Mouse (Mus musculus): ENCODE results near the gene Setdb1.
"Not testable (repeated sequence)": the region's sequence is repeated elsewhere in the genome, so short reads cannot be mapped to it uniquely, and the experiment has no call there.

The Setdb1 gene

GRCm38 (mm10) chr3:95356701-95357449 is at the start of gene Setdb1:
Gene Setdb1, minus strand, starts transcription at chr3:95357202.
- DNase-seq (ENCODE audit: low spot score) = peak; percentile 98

GRCm38 (mm10) chr3:95402741-95403140 is 45.7 kb upstream of the Setdb1 start, which contains the start of gene 4930558C23Rik:
Gene 4930558C23Rik, minus strand, starts transcription at chr3:95402841.
- DNase-seq (ENCODE audit: low spot score) = no peak

- DNase-seq (ENCODE audit: low spot score) = no peak
Measured at GRCm38 (mm10) chr3:95394385-95394784, 37.4 kb upstream of the Setdb1 start.

GRCm38 (mm10) chr3:95385401-95386075 is 28.5 kb upstream of the Setdb1 start:
- DNase-seq (ENCODE audit: low spot score) = no peak

- no peak for DNase-seq (ENCODE audit: low spot score)
Measured at GRCm38 (mm10) chr3:95373208-95373607, 16.2 kb upstream of the Setdb1 start.

DNA sequence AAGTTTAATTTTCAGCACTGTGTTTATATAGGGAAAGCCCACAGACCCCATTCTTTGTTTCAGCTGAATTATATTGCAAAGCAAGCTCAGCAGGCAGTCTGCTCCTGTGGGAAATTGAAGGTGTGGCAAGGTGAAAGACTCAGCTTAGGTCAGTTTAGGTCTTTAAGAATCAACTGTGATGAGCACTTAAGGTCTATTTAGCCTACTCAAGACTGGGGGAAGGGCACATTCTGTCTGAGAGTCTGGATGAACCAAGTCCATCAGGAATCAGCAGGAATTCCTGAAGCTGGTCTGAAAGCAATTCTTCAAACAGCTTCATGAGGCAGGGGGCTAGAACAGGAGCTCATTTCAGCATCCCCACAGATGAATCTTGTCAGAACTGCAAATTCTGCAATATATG is 13.1 kb upstream of the Setdb1 start:
- DNase-seq (ENCODE audit: low spot score) = no peak

DNA sequence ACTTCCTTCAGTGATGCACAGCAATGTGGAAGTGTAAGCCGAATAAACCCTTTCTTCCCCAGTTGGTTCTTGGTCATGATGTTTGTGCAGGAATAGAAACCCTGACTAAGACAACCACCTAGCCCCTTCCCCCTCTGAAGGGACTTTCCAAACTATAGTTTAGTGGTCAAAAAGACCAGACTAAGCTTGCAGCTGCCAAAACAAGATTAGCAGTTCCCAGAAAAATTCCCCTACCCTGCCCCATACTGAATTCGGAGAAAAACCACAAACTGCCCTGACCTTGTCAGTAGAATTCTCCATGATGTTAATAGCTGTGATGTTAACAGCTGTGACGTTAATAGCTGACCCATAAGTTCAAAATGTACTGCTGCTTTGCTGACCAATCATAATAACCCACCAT is 3.3 kb upstream of the Setdb1 start:
- DNase-seq (ENCODE audit: low spot score) = not testable (repeated sequence)

DNA sequence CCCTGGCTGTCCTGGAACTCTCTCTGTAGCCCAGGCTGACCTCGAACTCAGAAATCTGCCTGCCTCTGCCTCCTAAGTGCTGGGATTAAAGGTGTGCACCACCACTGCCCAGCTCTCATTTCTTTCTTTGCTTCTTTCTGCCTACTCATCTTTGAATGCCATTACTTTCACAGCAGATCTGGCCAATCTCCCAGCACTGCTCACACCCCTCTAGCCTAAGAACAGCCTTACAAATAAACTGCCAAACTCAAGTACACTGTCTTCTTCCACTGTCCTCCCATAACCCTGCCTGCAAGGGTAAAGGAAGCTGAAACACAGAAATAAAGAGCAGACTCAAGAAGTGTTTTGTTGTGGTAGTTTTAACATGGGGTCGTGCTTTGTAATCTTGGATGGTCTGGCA is 744 bp upstream of the Setdb1 start:
- DNase-seq (ENCODE audit: low spot score) = no peak

DNA sequence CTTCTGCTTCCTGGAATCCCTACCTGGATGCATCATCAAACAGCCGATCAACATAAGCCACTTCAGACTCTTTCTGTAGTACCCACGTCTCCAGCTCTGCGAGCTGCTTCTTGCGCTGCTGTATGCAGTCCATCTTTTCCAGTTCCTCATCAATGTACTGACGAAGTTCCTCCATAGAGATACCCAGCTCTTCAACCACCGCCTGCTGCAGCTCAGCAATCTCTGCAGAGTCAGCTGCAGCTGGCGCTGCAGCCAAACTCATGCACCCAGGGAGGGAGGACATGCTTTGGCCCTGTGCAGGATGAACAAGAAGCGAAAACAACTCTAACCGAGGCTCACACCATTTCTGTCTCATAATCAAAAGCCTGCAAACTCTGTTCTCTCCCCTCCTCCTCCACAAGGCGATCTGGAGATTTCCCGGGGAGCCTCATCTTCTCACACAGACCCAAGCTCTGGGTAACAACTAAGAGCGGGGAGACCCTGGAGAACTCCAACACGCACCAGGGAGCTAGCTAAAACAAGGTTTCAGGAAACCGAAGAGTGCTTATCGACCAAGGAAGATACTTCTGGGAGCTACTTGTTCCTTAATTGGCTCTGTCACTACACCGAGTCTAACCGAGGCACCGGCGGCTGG is 974 bp downstream of the Setdb1 start:
- DNase-seq (ENCODE audit: low spot score) = not testable (repeated sequence)

DNA sequence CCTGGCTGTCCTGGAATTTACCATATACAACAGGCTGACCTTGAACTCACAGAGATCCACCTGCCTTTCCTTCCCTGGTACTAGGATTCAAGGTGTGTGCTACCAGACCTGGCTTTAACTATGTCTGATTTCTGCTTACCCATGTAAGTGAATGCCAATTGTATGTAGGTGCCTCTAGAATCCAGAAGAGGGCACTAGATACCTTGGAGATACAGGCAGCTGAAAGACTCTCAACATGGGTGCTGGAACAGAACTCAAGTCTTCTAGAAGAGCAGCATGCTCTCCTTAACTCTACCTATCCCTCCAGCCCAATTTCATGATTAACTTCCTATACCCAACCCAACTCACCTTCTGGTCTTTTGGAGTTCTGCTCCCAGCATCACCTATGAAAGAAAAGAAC is 7.5 kb downstream of the Setdb1 start:
- no peak for DNase-seq (ENCODE audit: low spot score)

- DNase-seq (ENCODE audit: low spot score) = not testable (repeated sequence)
Measured at GRCm38 (mm10) chr3:95348343-95348742, 8.7 kb downstream of the Setdb1 start.

- DNase-seq (ENCODE audit: low spot score) = no peak
Measured at GRCm38 (mm10) chr3:95346454-95346853, 10.5 kb downstream of the Setdb1 start.

GRCm38 (mm10) chr3:95343356-95344000 is 13.5 kb downstream of the Setdb1 start:
- not testable (repeated sequence) for DNase-seq (ENCODE audit: low spot score)

- DNase-seq (ENCODE audit: low spot score) = no peak
Measured at GRCm38 (mm10) chr3:95338251-95338650, 18.8 kb downstream of the Setdb1 start.

- DNase-seq (ENCODE audit: low spot score) = no peak
Measured at GRCm38 (mm10) chr3:95337345-95337744, 19.7 kb downstream of the Setdb1 start.

- DNase-seq (ENCODE audit: low spot score) = no peak
Measured at GRCm38 (mm10) chr3:95331528-95331927, 25.5 kb downstream of the Setdb1 start.

- no peak for DNase-seq (ENCODE audit: low spot score)
Measured at GRCm38 (mm10) chr3:95328803-95329404, 28.1 kb downstream of the Setdb1 start.

DNA sequence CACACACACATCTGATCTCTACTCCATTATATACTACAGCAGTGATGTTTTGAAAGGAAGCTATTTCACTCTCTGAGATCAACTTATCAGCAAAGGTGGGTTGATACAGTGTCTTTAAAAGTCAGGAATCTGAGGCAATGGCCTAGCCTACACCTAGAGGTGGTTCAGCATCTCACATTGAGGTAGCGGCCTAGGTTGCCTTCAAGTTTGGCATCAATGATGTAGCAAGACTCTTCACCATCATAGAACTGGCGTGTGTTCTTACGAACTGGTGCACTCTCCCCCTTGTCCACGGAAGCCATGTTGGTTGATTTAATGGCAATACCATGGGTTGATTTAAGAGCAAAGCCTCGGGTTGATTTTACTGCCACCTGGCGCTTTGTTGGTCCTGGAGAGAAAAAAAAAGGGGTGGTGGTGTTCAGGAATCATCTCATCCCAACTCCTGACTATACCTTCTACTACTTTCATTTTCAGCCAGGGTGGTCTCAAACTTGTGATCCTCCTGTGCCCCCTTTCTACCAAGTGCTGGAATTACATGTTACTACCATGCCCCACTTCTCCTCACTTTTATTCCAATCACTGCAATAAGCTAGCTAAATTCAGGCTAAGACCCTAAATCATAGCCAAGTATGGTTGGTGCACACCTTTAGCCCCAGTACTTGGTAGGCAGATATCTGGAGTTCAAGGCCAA is 32.4 kb downstream of the Setdb1 start:
- no peak for DNase-seq (ENCODE audit: low spot score)

- DNase-seq (ENCODE audit: low spot score) = no peak
Measured at GRCm38 (mm10) chr3:95323429-95323828, 33.6 kb downstream of the Setdb1 start.

- DNase-seq (ENCODE audit: low spot score) = no peak
Measured at GRCm38 (mm10) chr3:95319701-95320625, 37.0 kb downstream of the Setdb1 start.

Measured in testis, postnatal 10 days (tissue).